Mouse (Mus musculus): ENCODE measurements around the gene Gse1. TPM values are rescaled to one million over a fixed set of nuclear protein-coding genes. Genes with fewer than 3 reads are reported as not detected.

The Gse1 gene
- polyA plus RNA-seq, 1 experiment from 2014 or later: 8.7 TPM

- H3K27me3 ChIP-seq: no peaks in the 10 kb centered on the region
- H3K9ac ChIP-seq: no peak overlapping the region
- H3K36me3 ChIP-seq (replicated peaks): peaks cover 21% of the 10 kb centered on the region
- ATAC-seq (ENCODE audit: insufficient read depth): no peak
- WGBS (ENCODE audit: insufficient replicate concordance): 57% methylated on average over 13 of the region's 13 CpGs
- peak overlapping the region; percentile 32; the same call in 1 of the 2 replicates for H3K4me2 ChIP-seq
- no peak overlapping the region for H3K4me3 ChIP-seq (replicated peaks)
- H3K27ac ChIP-seq (replicated peaks): peak overlapping the region; percentile 66; the same call in 1 of the 2 replicates
- H3K9me3 ChIP-seq (replicated peaks): no peaks in the 10 kb centered on the region
- H3K4me1 ChIP-seq (replicated peaks): peaks cover 99% of the 10 kb centered on the region
Measured at GRCm38 (mm10) chr8:120542995-120543394, 314.7 kb downstream of the Gse1 start.

DNA sequence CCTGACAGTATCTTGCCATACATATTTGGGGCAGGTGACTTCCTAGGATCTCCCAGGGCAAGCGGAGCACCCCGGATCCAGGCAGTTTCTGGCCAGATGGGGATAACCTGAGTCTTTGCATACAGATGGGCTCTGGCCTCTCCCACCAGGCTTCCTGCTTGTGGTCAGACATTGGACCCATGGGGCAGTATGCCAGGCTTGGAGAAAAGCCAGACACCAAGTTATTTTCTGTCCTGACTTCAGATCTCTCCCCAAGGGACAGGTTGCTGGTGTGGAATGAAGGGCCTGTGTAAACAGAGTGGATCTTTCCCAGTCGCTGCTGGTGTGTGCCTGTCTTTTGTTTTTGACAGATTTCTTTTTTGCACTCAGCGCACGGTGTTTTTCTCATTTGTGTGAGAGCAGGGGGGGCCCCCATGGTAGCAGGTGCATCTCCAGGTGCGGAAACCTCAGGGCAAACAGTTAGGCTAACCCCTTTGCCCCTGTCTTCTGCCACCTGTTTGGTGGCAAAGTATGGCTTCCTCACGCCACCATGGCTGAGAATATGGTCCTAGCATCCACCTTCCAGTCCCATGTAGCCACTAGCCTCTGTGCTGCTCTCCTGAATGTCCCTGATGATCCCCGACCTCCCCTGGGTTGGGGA, 315.3 kb downstream of the Gse1 start:
- no peak overlapping the region for H3K9ac ChIP-seq
- no peak for ATAC-seq (ENCODE audit: insufficient read depth)
- WGBS (ENCODE audit: insufficient replicate concordance): 76% methylated on average over 8 of the region's 8 CpGs
- H3K4me2 ChIP-seq: peak overlapping the region; percentile 10
- no peak overlapping the region for H3K4me3 ChIP-seq (replicated peaks)
- peak overlapping the region; percentile 66 for H3K27ac ChIP-seq (replicated peaks)
- H3K9me3 ChIP-seq (replicated peaks): no peaks in the 10 kb centered on the region
- H3K36me3 ChIP-seq (replicated peaks): peaks cover 26% of the 10 kb centered on the region
- H3K27me3 ChIP-seq: no peaks in the 10 kb centered on the region
- peaks cover 99% of the 10 kb centered on the region for H3K4me1 ChIP-seq (replicated peaks)

- Histone ChIP-seq H3K9me3 (replicated peaks) (no peaks in the 10 kb centered on the region), H3K27me3 (no peaks in the 10 kb centered on the region), H3K4me1 (replicated peaks) (peaks cover 97% of the 10 kb centered on the region), H3K4me3 (replicated peaks) (no peak overlapping the region), H3K36me3 (replicated peaks) (peaks cover 28% of the 10 kb centered on the region), H3K9ac (no peak overlapping the region), H3K4me2 (peak overlapping the region; percentile 10; the same call in 1 of the 2 replicates), H3K27ac (replicated peaks) (peak overlapping the region; percentile 66)
- 53% methylated on average over 5 of the region's 5 CpGs for WGBS (ENCODE audit: insufficient replicate concordance)
- ATAC-seq (ENCODE audit: insufficient read depth): no peak
Measured at GRCm38 (mm10) chr8:120544155-120544554, 315.9 kb downstream of the Gse1 start.

- Histone ChIP-seq H3K36me3 (replicated peaks) (peaks cover 43% of the 10 kb centered on the region), H3K27me3 (no peaks in the 10 kb centered on the region), H3K9ac (no peak overlapping the region), H3K4me1 (replicated peaks) (peaks cover 83% of the 10 kb centered on the region), H3K9me3 (replicated peaks) (no peaks in the 10 kb centered on the region), H3K4me2 (no peak overlapping the region), H3K4me3 (replicated peaks) (no peak overlapping the region), H3K27ac (replicated peaks) (no peak overlapping the region)
- peak; percentile 16; the same call in 1 of the 2 replicates for ATAC-seq (ENCODE audit: insufficient read depth)
- 79% methylated on average over 9 of the region's 9 CpGs for WGBS (ENCODE audit: insufficient replicate concordance)
Measured at GRCm38 (mm10) chr8:120547562-120547961, 319.3 kb downstream of the Gse1 start.

GRCm38 (mm10) chr8:120548313-120548761, 320.1 kb downstream of the Gse1 start:
- Histone ChIP-seq H3K27me3 (no peaks in the 10 kb centered on the region), H3K36me3 (replicated peaks) (peaks cover 50% of the 10 kb centered on the region), H3K4me1 (replicated peaks) (peaks cover 81% of the 10 kb centered on the region), H3K9ac (no peak overlapping the region), H3K4me2 (no peak overlapping the region), H3K27ac (replicated peaks) (no peak overlapping the region), H3K4me3 (replicated peaks) (no peak overlapping the region), H3K9me3 (replicated peaks) (no peaks in the 10 kb centered on the region)
- no peak for ATAC-seq (ENCODE audit: insufficient read depth)
- WGBS (ENCODE audit: insufficient replicate concordance): 78% methylated on average over 16 of the region's 16 CpGs

DNA sequence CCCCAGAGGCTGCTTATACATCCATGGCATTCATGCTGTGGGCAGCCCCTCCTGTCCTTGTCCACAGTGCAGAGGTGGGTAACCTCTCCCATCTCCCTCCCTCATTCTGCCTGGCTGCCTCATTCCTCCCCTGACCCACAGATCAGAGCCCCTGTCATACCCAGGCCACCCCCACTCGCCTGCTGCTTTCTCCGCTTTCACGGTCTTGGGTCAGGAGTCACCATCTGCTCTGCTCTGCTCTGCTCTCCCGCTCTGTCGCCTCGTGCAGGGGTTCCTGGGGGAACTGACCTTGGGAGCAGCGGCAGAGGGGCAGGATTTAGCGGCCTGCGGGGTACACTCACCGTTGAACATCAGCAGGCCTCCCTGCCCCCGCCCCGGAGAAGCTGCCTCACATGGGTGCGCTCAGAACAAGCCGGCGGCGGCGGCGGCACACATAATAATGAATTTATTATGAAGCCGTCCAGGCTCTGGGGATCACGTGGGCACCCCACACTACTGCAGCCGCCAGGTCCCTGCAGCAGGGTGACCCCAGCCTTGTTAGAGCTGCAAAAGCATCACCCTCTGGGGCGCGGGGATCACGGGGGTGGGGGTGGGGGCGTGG, 321.2 kb downstream of the Gse1 start:
- H3K4me2 ChIP-seq: peak overlapping the region; percentile 15; the same call in 1 of the 2 replicates
- 68% methylated on average over 25 of the region's 25 CpGs for WGBS (ENCODE audit: insufficient replicate concordance)
- H3K27ac ChIP-seq (replicated peaks): no peak overlapping the region
- peaks cover 61% of the 10 kb centered on the region for H3K36me3 ChIP-seq (replicated peaks)
- no peak overlapping the region for H3K9ac ChIP-seq
- H3K4me3 ChIP-seq (replicated peaks): no peak overlapping the region
- no peaks in the 10 kb centered on the region for H3K27me3 ChIP-seq
- peaks cover 72% of the 10 kb centered on the region for H3K4me1 ChIP-seq (replicated peaks)
- no peaks in the 10 kb centered on the region for H3K9me3 ChIP-seq (replicated peaks)
- no peak for ATAC-seq (ENCODE audit: insufficient read depth)

DNA sequence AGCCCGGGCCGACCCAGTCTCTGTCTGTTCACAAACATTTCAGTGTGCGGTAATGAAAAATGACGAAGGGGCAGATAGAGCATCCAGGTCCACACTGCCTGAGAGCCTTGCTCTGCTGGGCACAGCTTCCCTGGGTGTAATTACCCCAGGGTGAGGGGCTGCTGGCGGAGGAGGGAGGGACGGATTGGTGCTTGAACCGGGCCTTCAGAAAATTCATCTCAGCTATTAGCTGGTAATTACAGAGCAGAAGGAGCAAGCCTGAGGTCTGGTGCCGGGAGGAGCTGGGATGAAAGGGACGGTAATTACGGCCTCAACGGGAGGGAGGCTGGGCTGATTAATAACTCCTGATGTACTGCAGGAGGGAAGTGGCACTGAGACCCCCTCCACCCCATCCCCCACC, 321.7 kb downstream of the Gse1 start:
- no peak overlapping the region for H3K27ac ChIP-seq (replicated peaks)
- H3K4me1 ChIP-seq (replicated peaks): peaks cover 72% of the 10 kb centered on the region
- no peak overlapping the region for H3K4me3 ChIP-seq (replicated peaks)
- no peaks in the 10 kb centered on the region for H3K27me3 ChIP-seq
- peaks cover 66% of the 10 kb centered on the region for H3K36me3 ChIP-seq (replicated peaks)
- H3K4me2 ChIP-seq: no peak overlapping the region
- 70% methylated on average over 11 of the region's 11 CpGs for WGBS (ENCODE audit: insufficient replicate concordance)
- ATAC-seq (ENCODE audit: insufficient read depth): no peak
- no peak overlapping the region for H3K9ac ChIP-seq
- H3K9me3 ChIP-seq (replicated peaks): no peaks in the 10 kb centered on the region

DNA sequence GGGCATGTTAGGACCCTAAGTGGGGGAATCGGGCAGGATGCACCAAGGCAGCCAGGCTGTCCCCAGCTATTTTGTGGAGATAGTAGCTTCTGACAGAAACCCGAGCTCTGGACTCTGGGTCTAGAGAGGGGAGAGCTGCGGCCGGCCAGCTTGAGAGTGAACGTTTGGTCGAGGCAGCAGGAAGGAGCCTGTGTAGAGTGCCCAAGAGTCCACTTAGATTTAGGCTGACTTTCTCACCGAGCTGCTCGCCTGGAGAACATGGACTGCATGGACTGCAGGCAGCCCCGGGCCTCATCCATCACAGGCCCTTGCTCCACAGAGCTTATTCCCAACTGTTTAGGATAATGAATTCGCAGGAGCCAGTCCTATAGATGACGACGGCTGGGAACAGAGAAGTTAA, 322.2 kb downstream of the Gse1 start:
- no peak overlapping the region for H3K4me2 ChIP-seq
- peaks cover 71% of the 10 kb centered on the region for H3K36me3 ChIP-seq (replicated peaks)
- 71% methylated on average over 12 of the region's 12 CpGs for WGBS (ENCODE audit: insufficient replicate concordance)
- H3K27ac ChIP-seq (replicated peaks): no peak overlapping the region
- peaks cover 72% of the 10 kb centered on the region for H3K4me1 ChIP-seq (replicated peaks)
- H3K9me3 ChIP-seq (replicated peaks): no peaks in the 10 kb centered on the region
- no peak for ATAC-seq (ENCODE audit: insufficient read depth)
- no peaks in the 10 kb centered on the region for H3K27me3 ChIP-seq
- H3K4me3 ChIP-seq (replicated peaks): no peak overlapping the region
- H3K9ac ChIP-seq: no peak overlapping the region

DNA sequence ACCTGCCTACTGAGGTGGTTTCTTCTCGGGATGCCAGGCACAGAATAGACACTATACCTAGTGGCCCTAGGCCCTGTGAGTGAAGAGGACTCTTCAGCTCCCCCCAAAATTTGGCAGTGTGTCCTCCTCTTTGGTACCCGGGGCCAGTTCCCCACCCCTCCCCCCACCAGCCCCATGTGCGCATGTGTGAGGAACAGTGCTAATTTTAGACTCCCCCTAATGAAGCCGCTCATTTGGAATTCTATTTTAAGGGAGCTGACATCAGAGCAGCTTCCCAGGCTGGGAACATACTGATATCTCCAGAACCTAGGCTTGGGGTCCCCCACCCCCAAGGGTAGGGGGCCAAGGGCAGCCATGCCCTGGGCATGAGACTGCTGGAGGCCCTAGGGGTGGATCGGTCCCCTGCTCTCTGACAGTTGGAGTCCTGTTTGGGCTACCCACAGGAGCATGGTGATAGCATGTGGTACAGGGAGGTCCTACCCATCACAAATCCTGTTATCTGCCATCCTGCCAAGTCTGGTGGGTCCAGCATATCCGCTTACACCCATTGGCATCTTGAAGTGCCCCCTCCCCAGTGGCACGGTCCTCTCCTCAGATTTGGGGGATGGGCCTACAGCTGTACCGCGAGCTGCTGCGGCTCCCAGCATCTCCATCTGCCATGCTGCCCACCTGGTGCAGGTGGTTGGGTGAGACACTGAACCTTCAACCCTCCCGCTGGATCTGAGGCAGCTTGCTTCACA, 322.9 kb downstream of the Gse1 start:
- Histone ChIP-seq H3K9ac (no peak overlapping the region), H3K36me3 (replicated peaks) (peaks cover 76% of the 10 kb centered on the region), H3K4me2 (no peak overlapping the region), H3K27me3 (no peaks in the 10 kb centered on the region), H3K4me1 (replicated peaks) (peaks cover 72% of the 10 kb centered on the region), H3K27ac (replicated peaks) (no peak overlapping the region), H3K9me3 (replicated peaks) (no peaks in the 10 kb centered on the region), H3K4me3 (replicated peaks) (no peak overlapping the region)
- ATAC-seq (ENCODE audit: insufficient read depth): no peak
- WGBS (ENCODE audit: insufficient replicate concordance): 74% methylated on average over 11 of the region's 11 CpGs

GRCm38 (mm10) chr8:120551677-120551980, 323.4 kb downstream of the Gse1 start:
- H3K4me1 ChIP-seq (replicated peaks): peaks cover 73% of the 10 kb centered on the region
- H3K9ac ChIP-seq: no peak overlapping the region
- H3K27me3 ChIP-seq: no peaks in the 10 kb centered on the region
- no peak overlapping the region for H3K4me3 ChIP-seq (replicated peaks)
- H3K27ac ChIP-seq (replicated peaks): no peak overlapping the region
- H3K36me3 ChIP-seq (replicated peaks): peaks cover 81% of the 10 kb centered on the region
- H3K9me3 ChIP-seq (replicated peaks): no peaks in the 10 kb centered on the region
- no peak overlapping the region for H3K4me2 ChIP-seq
- 87% methylated on average over 3 of the region's 3 CpGs for WGBS (ENCODE audit: insufficient replicate concordance)
- no peak for ATAC-seq (ENCODE audit: insufficient read depth)

GRCm38 (mm10) chr8:120552509-120552908, 324.3 kb downstream of the Gse1 start:
- no peaks in the 10 kb centered on the region for H3K27me3 ChIP-seq
- 85% methylated on average over 11 of the region's 11 CpGs for WGBS (ENCODE audit: insufficient replicate concordance)
- no peak for ATAC-seq (ENCODE audit: insufficient read depth)
- H3K27ac ChIP-seq (replicated peaks): no peak overlapping the region
- peaks cover 73% of the 10 kb centered on the region for H3K4me1 ChIP-seq (replicated peaks)
- H3K9me3 ChIP-seq (replicated peaks): no peaks in the 10 kb centered on the region
- H3K4me2 ChIP-seq: no peak overlapping the region
- no peak overlapping the region for H3K9ac ChIP-seq
- H3K4me3 ChIP-seq (replicated peaks): no peak overlapping the region
- peaks cover 81% of the 10 kb centered on the region for H3K36me3 ChIP-seq (replicated peaks)
